Mouse (Mus musculus): ENCODE data around the gene B4galnt4. TPM values are rescaled to one million over a fixed set of nuclear protein-coding genes. Genes with fewer than 3 reads are reported as not detected.

Gene B4galnt4
- polyA plus RNA-seq, 1 experiment: 0.46 TPM

DNA sequence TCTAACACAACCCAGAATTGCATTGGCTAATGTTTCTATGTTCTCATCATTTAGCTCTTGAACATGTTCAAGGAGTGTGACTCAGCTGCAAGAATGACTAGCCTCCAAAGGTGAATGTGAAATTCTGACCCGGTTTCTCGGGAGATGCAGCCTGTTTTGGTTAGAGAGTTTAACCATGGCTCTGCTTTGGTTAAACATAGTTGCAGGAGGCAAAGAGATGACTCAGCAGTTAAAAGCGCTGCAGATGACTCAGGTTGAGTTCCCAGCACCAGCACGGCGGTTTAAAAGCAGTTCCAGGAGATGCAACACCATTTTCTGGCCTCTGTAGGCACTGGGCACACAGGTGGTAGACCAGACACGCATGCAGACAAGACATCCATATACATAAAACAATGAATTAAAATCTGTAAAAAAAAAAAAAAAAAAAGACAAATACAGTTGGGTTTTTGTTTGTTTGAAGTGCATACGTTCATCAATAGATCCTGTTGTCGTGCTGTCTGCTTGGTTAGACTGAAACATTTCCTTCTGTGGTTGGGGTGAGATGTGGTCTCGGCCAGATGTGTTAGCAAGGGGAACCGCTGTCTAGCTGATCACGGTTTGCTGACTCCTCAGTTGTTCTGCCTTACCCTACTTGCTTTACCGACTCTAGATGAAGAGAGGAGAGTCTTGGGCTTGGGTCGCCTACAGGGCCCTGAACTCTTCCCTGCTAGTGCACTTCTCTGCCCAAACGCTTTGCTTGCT lies 2.1 kb upstream of the B4galnt4 start:
- TF ChIP-seq POLR2AphosphoS2 (IDR thresholded peaks at IDR 0.05; ENCODE audit: insufficient read length, low read depth) (no peak), E2F4 (IDR thresholded peaks at IDR 0.05; ENCODE audit: insufficient read depth) (no peak), MYOD1 (IDR thresholded peaks at IDR 0.05; ENCODE audit: control insufficient read depth in 1 of 3, insufficient read length in 2 of 3, low read depth in 2 of 3) (no peak)
- no peaks in the 10 kb centered on the region for H3K36me3 ChIP-seq (ENCODE audit: control insufficient read depth, insufficient read depth)
- no peaks in the 10 kb centered on the region for H3K79me2 ChIP-seq (ENCODE audit: control insufficient read depth, insufficient read depth)
- no peak overlapping the region for H3ac ChIP-seq (ENCODE audit: control insufficient read depth, insufficient read length)
- no peak overlapping the region for H3K4me2 ChIP-seq (ENCODE audit: low read depth)
- H3K4me3 ChIP-seq: no peak overlapping the region
- peaks cover 7% of the 10 kb centered on the region for H3K27me3 ChIP-seq (ENCODE audit: control insufficient read depth, insufficient read depth, insufficient read length)

DNA sequence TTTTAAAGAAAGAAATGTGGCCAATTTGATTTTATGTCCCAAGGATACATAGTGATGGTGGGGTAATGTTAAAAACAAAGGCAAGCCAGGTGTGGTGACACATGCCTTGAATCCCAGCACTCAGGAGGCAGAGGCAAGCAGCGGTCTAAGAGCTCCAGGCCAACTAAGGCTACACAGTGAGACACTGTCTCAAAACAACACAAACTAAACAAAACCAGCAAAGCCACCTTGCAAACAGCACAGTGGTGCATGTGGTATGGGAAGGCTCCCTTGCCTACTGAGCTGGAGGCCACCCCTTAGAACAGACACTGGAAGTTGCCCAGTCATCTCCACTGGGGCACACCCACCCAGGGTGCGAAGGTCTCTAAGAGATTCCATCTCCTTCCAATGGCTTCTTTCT lies 975 bp upstream of the B4galnt4 start:
- TF ChIP-seq TCF12 (IDR thresholded peaks at IDR 0.05; ENCODE audit: insufficient read depth, poor library complexity, severe bottlenecking): no peak
- TF ChIP-seq MYOD1 (IDR thresholded peaks at IDR 0.05; ENCODE audit: control insufficient read depth in 1 of 3, insufficient read length in 2 of 3, low read depth in 2 of 3): no peak
- TF ChIP-seq POLR2AphosphoS2 (IDR thresholded peaks at IDR 0.05; ENCODE audit: insufficient read length, low read depth): no peak
- TF ChIP-seq MYOG (IDR thresholded peaks at IDR 0.05; ENCODE audit: control insufficient read depth in 1 of 3, insufficient read depth in 1 of 3, insufficient read length in 2 of 3, low read depth in 2 of 3): no peak
- no peak for TF ChIP-seq SRF (IDR thresholded peaks at IDR 0.05; ENCODE audit: control insufficient read depth, insufficient read length, low read depth)
- TF ChIP-seq REST (IDR thresholded peaks at IDR 0.05; ENCODE audit: insufficient read depth, insufficient read length): no peak
- no peak for TF ChIP-seq USF1 (IDR thresholded peaks at IDR 0.05; ENCODE audit: low read depth)
- no peak for TF ChIP-seq MAX (IDR thresholded peaks at IDR 0.05; ENCODE audit: low read depth)
- TF ChIP-seq TCF3 (IDR thresholded peaks at IDR 0.05; ENCODE audit: insufficient read length, low read depth): no peak
- Histone ChIP-seq H3K36me3 (ENCODE audit: control insufficient read depth, insufficient read depth) (no peaks in the 10 kb centered on the region), H3K79me2 (ENCODE audit: control insufficient read depth, insufficient read depth) (no peaks in the 10 kb centered on the region), H3ac (ENCODE audit: control insufficient read depth, insufficient read length) (no peak overlapping the region), H3K4me3 (peak overlapping the region; percentile 5), H3K27me3 (ENCODE audit: control insufficient read depth, insufficient read depth, insufficient read length) (peaks cover 7% of the 10 kb centered on the region), H3K4me2 (ENCODE audit: low read depth) (no peak overlapping the region)

DNA sequence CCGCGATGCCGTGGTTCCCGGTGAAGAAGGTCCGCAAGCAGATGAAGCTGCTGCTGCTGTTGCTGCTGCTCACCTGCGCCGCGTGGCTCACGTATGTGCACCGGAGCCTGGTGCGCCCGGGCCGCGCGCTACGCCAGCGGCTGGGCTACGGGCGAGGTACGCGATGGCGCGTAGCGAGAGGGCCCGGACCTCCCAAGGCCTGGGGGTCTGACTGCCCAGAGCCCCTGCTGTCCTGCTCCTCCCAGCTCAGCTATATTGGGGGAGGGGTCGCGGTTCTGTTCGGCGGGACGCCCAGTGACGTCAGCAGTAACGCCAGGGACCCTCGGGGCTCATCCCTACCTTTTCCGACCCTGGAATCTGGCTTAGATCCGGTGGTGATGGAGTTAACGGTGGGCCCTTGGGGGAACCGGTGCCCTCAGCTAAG lies 377 bp downstream of the B4galnt4 start:
- peaks cover 7% of the 10 kb centered on the region for H3K27me3 ChIP-seq (ENCODE audit: control insufficient read depth, insufficient read depth, insufficient read length)
- TF ChIP-seq MYOD1 (IDR thresholded peaks at IDR 0.05; ENCODE audit: control insufficient read depth in 1 of 3, insufficient read length in 2 of 3, low read depth in 2 of 3) (no peak), CEBPB (IDR thresholded peaks at IDR 0.05; ENCODE audit: insufficient read depth, poor library complexity, severe bottlenecking) (no peak), USF1 (IDR thresholded peaks at IDR 0.05; ENCODE audit: low read depth) (no peak), REST (IDR thresholded peaks at IDR 0.05; ENCODE audit: insufficient read depth, insufficient read length) (no peak), TCF12 (IDR thresholded peaks at IDR 0.05; ENCODE audit: insufficient read depth, poor library complexity, severe bottlenecking) (no peak)

DNA sequence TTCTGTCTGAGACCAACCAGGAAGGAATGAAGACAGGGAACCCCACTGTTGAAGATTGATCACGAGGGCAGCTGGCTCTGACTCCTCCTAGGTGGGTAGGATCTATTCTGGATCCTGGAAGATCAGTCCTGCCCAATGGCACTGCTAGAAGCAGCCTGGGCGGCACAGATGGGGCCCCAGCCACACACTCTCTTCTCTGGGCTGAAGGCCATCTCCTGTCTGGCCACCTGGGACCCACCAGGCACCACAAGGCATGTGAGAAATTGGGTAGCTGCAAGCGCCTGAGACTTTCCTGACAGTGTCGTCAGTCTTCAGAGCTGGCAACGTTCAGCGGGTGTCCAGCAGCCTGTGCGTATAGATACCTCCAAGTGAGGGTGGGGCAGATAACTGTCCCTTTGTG lies 1.6 kb downstream of the B4galnt4 start:
- TF ChIP-seq POLR2AphosphoS2 (IDR thresholded peaks at IDR 0.05; ENCODE audit: insufficient read length, low read depth) (no peak), TCF3 (IDR thresholded peaks at IDR 0.05; ENCODE audit: insufficient read length, low read depth) (no peak), CEBPB (IDR thresholded peaks at IDR 0.05; ENCODE audit: insufficient read depth, poor library complexity, severe bottlenecking) (no peak), MYOG (IDR thresholded peaks at IDR 0.05; ENCODE audit: control insufficient read depth in 1 of 3, insufficient read depth in 1 of 3, insufficient read length in 2 of 3, low read depth in 2 of 3) (no peak), MYOD1 (IDR thresholded peaks at IDR 0.05; ENCODE audit: control insufficient read depth in 1 of 3, insufficient read length in 2 of 3, low read depth in 2 of 3) (no peak), POLR2A (IDR thresholded peaks at IDR 0.05; ENCODE audit: insufficient read length, low read depth) (no peak), REST (IDR thresholded peaks at IDR 0.05; ENCODE audit: insufficient read depth, insufficient read length) (no peak), MAX (IDR thresholded peaks at IDR 0.05; ENCODE audit: low read depth) (no peak), USF1 (IDR thresholded peaks at IDR 0.05; ENCODE audit: low read depth) (no peak), E2F4 (IDR thresholded peaks at IDR 0.05; ENCODE audit: insufficient read depth) (no peak)
- Histone ChIP-seq H3ac (ENCODE audit: control insufficient read depth, insufficient read length) (no peak overlapping the region), H3K4me2 (ENCODE audit: low read depth) (no peak overlapping the region), H3K27me3 (ENCODE audit: control insufficient read depth, insufficient read depth, insufficient read length) (peaks cover 7% of the 10 kb centered on the region), H3K36me3 (ENCODE audit: control insufficient read depth, insufficient read depth) (no peaks in the 10 kb centered on the region), H3K4me3 (no peak overlapping the region), H3K79me2 (ENCODE audit: control insufficient read depth, insufficient read depth) (no peaks in the 10 kb centered on the region)

More for the DNA sequence above, 377 bp downstream of the B4galnt4 start:
- Histone ChIP-seq H3K4me2 (ENCODE audit: low read depth) (peak overlapping the region; percentile 72), H3K4me3 (peak overlapping the region; percentile 5), H3ac (ENCODE audit: control insufficient read depth, insufficient read length) (peak overlapping the region; percentile 45), H3K79me2 (ENCODE audit: control insufficient read depth, insufficient read depth) (no peaks in the 10 kb centered on the region), H3K36me3 (ENCODE audit: control insufficient read depth, insufficient read depth) (no peaks in the 10 kb centered on the region)

DNA sequence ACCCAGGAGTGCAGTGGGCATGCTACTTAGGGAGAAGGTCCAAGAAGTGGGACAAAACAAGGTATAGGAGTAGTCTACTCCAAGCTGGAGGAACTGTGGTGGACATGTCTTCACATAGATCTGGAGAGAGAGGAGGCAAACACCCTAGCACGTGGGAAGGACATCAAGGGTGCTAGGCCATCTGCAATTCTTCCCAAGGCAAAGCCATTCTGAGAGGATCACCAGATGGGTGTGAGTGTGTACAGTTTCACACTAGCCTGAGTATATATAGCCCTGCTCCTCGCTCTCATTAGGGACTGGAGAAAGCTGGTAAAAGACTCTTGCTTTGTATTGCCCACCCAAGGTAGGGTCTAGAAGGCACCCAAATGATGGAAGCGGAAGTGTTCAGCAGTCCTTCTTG lies 2.4 kb downstream of the B4galnt4 start:
- no peak for TF ChIP-seq MYOG (IDR thresholded peaks at IDR 0.05; ENCODE audit: control insufficient read depth in 1 of 3, insufficient read depth in 1 of 3, insufficient read length in 2 of 3, low read depth in 2 of 3)
- TF ChIP-seq MAX (IDR thresholded peaks at IDR 0.05; ENCODE audit: low read depth): no peak
- no peak for TF ChIP-seq CEBPB (IDR thresholded peaks at IDR 0.05; ENCODE audit: insufficient read depth, poor library complexity, severe bottlenecking)
- no peak for TF ChIP-seq TCF12 (IDR thresholded peaks at IDR 0.05; ENCODE audit: insufficient read depth, poor library complexity, severe bottlenecking)
- no peak for TF ChIP-seq POLR2A (IDR thresholded peaks at IDR 0.05; ENCODE audit: insufficient read length, low read depth)
- no peak for TF ChIP-seq USF1 (IDR thresholded peaks at IDR 0.05; ENCODE audit: low read depth)
- no peak for TF ChIP-seq E2F4 (IDR thresholded peaks at IDR 0.05; ENCODE audit: insufficient read depth)
- TF ChIP-seq REST (IDR thresholded peaks at IDR 0.05; ENCODE audit: insufficient read depth, insufficient read length): no peak
- TF ChIP-seq POLR2AphosphoS2 (IDR thresholded peaks at IDR 0.05; ENCODE audit: insufficient read length, low read depth): no peak
- peaks cover 7% of the 10 kb centered on the region for H3K27me3 ChIP-seq (ENCODE audit: control insufficient read depth, insufficient read depth, insufficient read length)
- no peak overlapping the region for H3K4me3 ChIP-seq
- no peaks in the 10 kb centered on the region for H3K36me3 ChIP-seq (ENCODE audit: control insufficient read depth, insufficient read depth)
- no peak overlapping the region for H3K4me2 ChIP-seq (ENCODE audit: low read depth)
- H3K79me2 ChIP-seq (ENCODE audit: control insufficient read depth, insufficient read depth): no peaks in the 10 kb centered on the region
- H3ac ChIP-seq (ENCODE audit: control insufficient read depth, insufficient read length): no peak overlapping the region
